Mouse (Mus musculus) lung, adult 2 months (tissue): ENCODE measurements at regions not wholly inside any gene's neighbourhood (a gene's known extent, or its start where the extent isn't known, plus 50 kb on each side); places are given as distances from the start of the nearest gene placed in this dataset.
A peak's percentile ranks its signal among the peaks of the same experiment; 100 is the strongest.
"Not testable (repeated sequence)": the region's sequence is repeated elsewhere in the genome, so short reads cannot be mapped to it uniquely, and the experiment has no call there.

ENCODE experiments used
- DNase-seq: peaks from one replicate; pipeline ENCODE4 v3.0.0; 2022
- H3K4me1 ChIP-seq: fragments of 200-500 bp; 2 replicates; pipeline ENCODE4 v1.6.1; 2011; ENCODE audit warnings: low read length; ENCODE audit not compliant: control insufficient read depth, insufficient read depth
- H3K4me3 ChIP-seq: fragments of 200-500 bp; replicated peaks from 2 replicates; pipeline ENCODE3; 2011; ENCODE audit warnings: low read depth, mild to moderate bottlenecking, control low read depth, low read length; ENCODE audit errors: extremely low read depth
- CTCF ChIP-seq: fragments of 200-500 bp; IDR thresholded peaks from 2 replicates; pipeline ENCODE4 v1.5.1; 2011; ENCODE audit warnings: mild to moderate bottlenecking, low read length, control low read depth; ENCODE audit not compliant: insufficient read depth
- POLR2A ChIP-seq: fragments of 200-500 bp; IDR thresholded peaks from 2 replicates; pipeline ENCODE4 v1.6.1; 2011; ENCODE audit warnings: low read depth, mild to moderate bottlenecking, control low read depth, low read length, borderline replicate concordance; ENCODE audit errors: extremely low read depth
- WGBS: fragments of 180-500 bp; shearing (Covaris S2); methylation state at CpG from one replicate; pipeline ENCODE4 v1.1.7; 2018; 5-methylcytosine and 5-hydroxymethylcytosine counted together

DNA sequence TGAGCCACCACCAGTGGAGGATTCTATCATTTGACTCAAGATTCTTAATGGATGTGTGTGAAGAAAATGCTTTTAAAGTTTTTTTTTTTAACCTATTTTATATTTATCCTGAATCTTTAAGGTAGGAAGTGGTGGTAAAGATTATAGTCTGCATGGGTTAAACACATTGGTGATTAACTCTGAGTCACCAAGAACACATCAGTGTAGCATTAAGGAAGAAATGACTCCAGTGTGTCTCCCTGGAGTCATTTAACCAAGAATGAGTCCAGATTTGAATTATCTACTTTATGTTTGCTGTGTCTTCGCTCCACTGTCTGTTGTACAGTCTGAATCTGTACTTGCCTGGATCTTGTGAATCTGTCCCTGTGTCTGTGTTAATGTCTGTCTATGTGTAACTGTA, 132.2 kb downstream of the Kcnrg start:
- WGBS = 100% methylated on average over 1 of the region's 1 CpGs
- DNase-seq = no peak
- no peak for TF ChIP-seq CTCF
- TF ChIP-seq POLR2A = no peak
- peaks cover 3% of the 10 kb centered on the region for H3K4me1 ChIP-seq
- no peak overlapping the region for H3K4me3 ChIP-seq

DNA sequence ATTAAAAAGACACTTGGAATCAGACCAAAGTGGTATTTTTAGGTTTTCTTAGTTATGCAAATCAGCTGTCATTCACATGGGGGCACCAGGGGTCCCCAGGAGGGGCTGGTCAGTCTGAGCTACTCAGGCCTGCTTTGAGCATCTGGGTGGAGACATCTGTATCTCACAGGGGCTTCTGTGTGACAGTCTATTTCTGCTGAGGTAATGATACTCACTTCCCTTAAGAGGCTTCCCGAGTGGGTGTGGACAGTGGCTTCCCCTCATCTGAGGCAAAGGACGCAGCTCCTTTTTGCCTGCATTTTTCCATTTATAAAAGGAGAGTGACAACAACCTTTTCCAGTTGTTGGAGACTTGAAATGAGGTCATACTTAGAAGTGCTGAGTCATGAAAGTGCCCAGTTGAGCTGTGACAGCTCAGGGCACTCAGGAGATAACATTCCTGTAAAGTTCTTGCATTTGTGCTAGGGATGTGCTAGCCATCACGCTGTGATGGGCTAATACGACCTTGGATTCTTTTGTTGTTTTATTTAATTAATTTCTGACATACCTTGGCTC, 136.7 kb downstream of the Kcnrg start:
- no peaks in the 10 kb centered on the region for H3K4me1 ChIP-seq
- no peak for TF ChIP-seq CTCF
- no peak for DNase-seq
- 25% methylated on average over 4 of the region's 4 CpGs for WGBS
- no peak overlapping the region for H3K4me3 ChIP-seq

DNA sequence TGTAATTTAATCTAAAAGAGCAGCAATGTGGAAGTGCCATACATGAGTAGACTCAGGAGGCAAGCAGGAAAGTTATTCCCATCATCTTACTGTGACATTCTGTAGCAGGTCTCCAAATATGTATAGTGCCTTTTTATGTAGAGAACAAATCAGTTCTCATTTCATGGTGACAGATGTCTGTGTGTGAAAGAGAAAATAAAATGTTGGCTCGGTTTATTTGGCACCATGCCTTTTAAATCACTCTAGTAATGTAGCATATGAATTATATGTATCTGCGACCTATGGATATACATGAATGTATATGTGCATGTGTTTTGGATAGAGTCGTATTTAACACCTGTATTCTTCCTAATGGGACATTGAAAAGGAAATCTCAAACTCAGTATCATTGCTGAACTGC, 146.2 kb downstream of the Kcnrg start:
- WGBS = 75% methylated on average over 3 of the region's 3 CpGs
- no peak for TF ChIP-seq POLR2A
- no peak for TF ChIP-seq CTCF
- DNase-seq = no peak
- H3K4me1 ChIP-seq = no peaks in the 10 kb centered on the region
- H3K4me3 ChIP-seq = no peak overlapping the region

DNA sequence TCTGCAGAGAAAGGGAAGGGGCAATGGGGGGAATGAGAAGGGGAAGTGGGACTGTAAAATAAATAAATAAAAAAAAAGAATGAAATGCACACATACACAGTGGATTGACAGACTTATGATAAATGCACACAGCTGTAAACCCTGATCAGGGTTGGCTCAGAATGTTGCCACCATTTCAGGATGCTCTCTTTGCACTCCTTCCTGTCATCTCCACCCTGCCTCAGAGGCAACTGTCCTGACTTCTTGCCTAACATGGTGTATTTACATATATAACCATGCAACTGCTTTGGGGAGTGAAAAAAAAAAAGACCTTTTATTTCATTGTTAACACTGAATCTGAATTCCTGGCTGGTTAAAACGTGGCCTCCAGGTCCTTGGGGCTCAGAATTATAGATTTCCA, 149.4 kb downstream of the Kcnrg start:
- no peak for DNase-seq
- TF ChIP-seq CTCF (no peak), POLR2A (no peak)
- 16% methylated on average over 1 of the region's 1 CpGs for WGBS
- no peaks in the 10 kb centered on the region for H3K4me1 ChIP-seq
- no peak overlapping the region for H3K4me3 ChIP-seq

DNA sequence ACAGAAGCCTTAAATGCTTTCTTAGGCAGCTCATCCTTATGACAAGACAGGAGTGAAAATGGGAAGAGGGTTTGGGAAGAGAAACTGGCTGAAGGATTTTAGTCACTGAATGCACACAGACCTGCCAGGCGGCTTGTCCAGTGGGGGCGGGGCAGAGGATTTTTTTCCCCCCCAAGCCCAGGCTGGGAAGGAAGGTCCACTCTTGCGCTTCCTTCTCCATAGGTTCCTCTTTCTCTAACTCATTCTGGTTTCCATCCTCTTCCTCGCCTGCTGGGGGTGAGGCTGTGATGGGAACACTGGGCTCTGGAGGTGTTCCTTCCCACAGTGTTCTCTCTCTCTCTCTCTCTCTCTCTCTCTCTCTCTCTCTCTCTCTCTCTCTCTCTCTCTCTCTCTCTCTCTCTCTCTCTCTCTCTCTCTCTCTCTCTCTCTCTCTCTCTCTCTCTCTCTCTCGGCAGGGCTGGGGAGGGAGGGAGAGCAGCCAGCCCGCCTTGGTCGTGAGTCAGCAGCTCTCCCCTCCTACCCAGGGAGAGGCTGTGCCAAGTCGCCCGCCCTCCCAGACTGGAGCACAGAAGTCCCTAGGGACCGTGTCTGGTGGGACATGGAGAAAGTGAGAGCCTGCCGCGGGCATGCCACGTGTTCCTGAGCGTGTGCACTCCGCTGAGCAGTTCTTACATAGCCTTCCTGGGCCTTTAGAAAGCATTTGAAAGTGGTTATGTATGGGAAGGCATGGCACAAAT, 150.0 kb downstream of the Kcnrg start:
- TF ChIP-seq POLR2A (no peak), CTCF (no peak)
- 9% methylated on average over 15 of the region's 15 CpGs for WGBS
- H3K4me3 ChIP-seq = no peak overlapping the region
- peak; percentile 21 for DNase-seq
- H3K4me1 ChIP-seq = no peaks in the 10 kb centered on the region

DNA sequence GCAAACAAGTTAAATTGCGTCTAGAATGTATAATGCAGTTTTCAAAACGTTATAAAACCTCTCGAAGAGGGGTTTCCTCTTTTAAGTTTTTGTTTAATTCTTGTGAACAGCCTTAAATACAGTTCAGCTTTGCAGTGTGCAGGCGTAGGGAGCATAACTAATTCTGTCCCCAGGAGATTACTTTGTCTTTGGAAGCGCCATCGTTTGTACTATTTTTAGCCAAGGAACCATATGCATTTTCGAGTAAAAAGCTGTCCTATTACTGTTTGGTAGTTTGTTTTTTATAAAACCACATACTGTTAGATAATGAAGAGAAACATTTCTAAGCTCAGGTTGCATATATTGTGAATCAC, 150.5 kb downstream of the Kcnrg start:
- 30% methylated on average over 7 of the region's 7 CpGs for WGBS
- Histone ChIP-seq H3K4me1 (no peaks in the 10 kb centered on the region), H3K4me3 (no peak overlapping the region)
- no peak for DNase-seq
- TF ChIP-seq CTCF = no peak
- TF ChIP-seq POLR2A = no peak

DNA sequence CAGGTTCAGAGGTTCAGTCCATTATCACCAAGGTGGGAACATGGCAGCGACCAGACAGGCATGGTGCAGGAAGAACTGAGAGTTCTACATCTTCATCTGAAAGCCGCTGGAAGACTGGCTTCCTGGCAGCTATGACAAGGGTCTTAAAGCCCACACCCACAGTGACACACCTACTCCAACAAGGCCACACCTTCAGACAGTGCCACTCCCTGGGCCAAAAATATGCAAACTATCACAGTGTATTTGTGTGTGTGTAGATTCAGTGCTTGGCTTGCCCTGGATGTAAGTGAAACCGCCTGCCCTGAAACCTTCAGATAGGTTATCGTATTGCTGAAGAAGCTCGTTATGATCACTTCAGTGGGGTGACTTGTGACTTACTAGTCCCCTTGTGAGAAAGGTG, 151.3 kb downstream of the Kcnrg start:
- TF ChIP-seq CTCF = no peak
- no peak for TF ChIP-seq POLR2A
- 89% methylated on average over 5 of the region's 5 CpGs for WGBS
- no peak for DNase-seq
- H3K4me3 ChIP-seq = no peak overlapping the region
- no peaks in the 10 kb centered on the region for H3K4me1 ChIP-seq

DNA sequence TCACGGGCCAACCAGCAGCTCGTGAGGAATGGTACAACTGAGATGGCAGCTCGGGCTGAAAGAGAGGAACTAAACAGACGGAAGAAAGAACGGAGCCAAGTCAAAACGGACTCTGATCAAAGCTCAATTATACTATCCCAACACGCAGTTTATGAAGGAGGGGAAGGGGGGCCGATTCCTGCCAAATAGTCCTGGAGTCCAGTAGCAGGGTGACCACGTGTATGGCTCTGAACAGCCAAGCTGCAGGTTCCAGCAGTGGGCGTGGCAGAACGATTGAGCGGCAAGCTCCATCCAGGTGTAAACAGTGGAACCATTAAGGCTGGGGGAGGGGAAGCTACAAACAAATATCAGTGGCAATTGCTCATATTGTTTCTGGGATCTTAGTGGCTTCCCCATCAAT, 152.9 kb downstream of the Kcnrg start:
- not testable (repeated sequence) for DNase-seq, H3K4me3 ChIP-seq, H3K4me1 ChIP-seq
- WGBS = 83% methylated on average over 12 of the region's 12 CpGs

DNA sequence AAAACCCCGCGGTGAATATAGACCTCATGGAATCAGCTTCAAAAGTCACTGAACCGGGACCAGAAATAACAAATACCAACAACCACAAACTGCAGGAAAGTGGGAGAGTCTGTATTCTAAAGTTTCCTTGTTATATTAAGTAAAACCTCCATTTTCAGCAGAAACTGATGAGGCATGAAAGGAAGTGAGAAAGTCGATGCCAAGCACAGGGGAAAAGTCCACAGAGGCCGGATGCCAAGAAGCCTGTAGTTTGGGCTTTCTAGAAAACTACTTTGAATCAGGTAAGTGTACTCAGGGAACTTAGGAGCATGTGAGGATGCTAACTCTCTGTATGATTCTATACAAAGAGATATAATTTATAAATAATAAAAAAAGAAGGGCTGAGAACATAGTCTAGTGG, 154.8 kb downstream of the Kcnrg start:
- DNase-seq = no peak
- TF ChIP-seq CTCF (no peak), POLR2A (no peak)
- WGBS = 56% methylated on average over 5 of the region's 5 CpGs
- Histone ChIP-seq H3K4me3 (no peak overlapping the region), H3K4me1 (no peaks in the 10 kb centered on the region)

DNA sequence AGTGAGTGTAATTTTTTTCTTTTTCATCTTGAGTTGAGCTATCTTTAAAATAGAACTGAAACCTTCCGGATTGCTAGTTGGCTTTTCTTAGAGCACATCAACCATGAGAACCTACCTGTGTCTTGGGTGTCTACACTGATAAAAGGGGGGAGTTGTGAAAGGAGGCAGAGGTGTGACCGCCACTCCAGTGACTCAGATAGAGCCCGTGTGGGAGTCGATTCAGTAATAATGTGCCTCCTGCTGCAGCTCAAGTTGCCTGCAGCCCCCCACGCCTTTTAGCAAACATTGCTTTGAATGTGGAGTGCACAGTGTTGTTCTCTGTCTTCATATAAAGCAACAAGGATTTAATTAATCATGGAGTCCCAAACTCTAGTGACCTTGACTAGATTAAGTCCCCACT, 162.6 kb downstream of the Kcnrg start:
- WGBS = 66% methylated on average over 5 of the region's 5 CpGs
- no peak for TF ChIP-seq POLR2A
- TF ChIP-seq CTCF = no peak
- H3K4me1 ChIP-seq = no peaks in the 10 kb centered on the region

DNA sequence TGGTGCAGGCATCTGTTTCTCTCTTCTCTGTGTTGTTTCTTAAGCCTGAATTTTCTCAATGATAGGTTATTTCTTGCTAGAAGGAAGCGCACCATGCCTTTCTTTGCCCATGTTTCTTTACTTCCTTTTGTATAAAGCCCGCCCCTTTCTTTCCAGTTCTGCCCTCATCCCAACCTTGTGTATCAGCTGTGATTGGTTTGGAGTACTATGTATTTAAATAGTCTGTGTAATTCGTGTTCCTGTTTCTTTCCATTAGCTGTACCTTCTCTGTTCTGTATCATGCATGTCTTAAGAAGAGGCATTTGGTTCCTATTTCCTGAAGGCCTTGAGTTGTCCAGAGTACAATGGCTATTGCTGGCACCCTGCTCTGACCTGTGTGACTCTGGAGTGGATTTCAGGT, 166.9 kb downstream of the Kcnrg start:
- Histone ChIP-seq H3K4me3 (no peak overlapping the region), H3K4me1 (no peaks in the 10 kb centered on the region)
- TF ChIP-seq CTCF (no peak), POLR2A (no peak)
- WGBS = 69% methylated on average over 3 of the region's 3 CpGs
- DNase-seq = no peak

More for the DNA sequence above, 162.6 kb downstream of the Kcnrg start:
- no peak for DNase-seq
- H3K4me3 ChIP-seq = no peak overlapping the region
